In the genomic region with DNA sequence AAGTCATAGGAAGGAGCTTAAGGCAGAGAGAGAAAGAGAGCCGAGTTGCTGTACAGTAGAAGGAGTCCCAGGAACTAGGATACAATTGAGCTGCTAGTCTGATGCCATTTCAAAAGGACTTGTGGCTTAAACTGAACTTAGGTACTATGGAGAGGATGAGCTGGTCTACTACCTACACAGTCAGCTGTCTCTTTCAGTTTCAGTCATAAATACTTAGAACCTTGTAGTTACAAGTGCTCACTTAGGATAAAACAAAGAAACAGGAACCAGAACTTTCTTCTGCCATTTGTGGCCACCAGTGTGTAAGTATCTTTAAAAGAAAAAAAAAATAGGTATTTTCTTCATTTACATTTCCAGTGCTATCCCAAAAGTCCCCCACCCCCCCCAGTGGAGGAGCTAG, we compare ENCODE assay signal across 32 mouse cellular contexts.
"Had no signal": no experiment of that assay in that cellular context is flagged by ENCODE, and none has a peak within 500 bp of the region (broad histone marks: within the 10 kb centered on the region; RNA-seq: fewer than 3 reads in every experiment).

No protein-coding gene starts in this region.

- H3K27me3 ChIP-seq: limb, embryonic 12.5 days; limb, embryonic 13.5 days; limb, embryonic 15.5 days; liver, embryonic 12.5 days; liver, embryonic 13.5 days; liver, embryonic 15.5 days; lung, embryonic 15.5 days; megakaryocyte, embryonic 14.5 days; midbrain, embryonic 12.5 days; midbrain, embryonic 13.5 days; midbrain, embryonic 15.5 days; neural tube, embryonic 12.5 days had no signal

- H3K36me3 ChIP-seq: limb, embryonic 10.5 days; limb, embryonic 12.5 days; limb, embryonic 13.5 days; limb, embryonic 15.5 days; liver, embryonic 12.5 days; liver, embryonic 13.5 days; liver, embryonic 15.5 days; lung, embryonic 15.5 days; midbrain, embryonic 10.5 days; midbrain, embryonic 12.5 days; midbrain, embryonic 13.5 days; midbrain, embryonic 15.5 days; neural tube, embryonic 12.5 days had no signal

- H3K27ac ChIP-seq: limb, embryonic 10.5 days; limb, embryonic 12.5 days; limb, embryonic 13.5 days; limb, embryonic 15.5 days; liver, embryonic 12.5 days; liver, embryonic 13.5 days; liver, embryonic 14.5 days; liver, embryonic 15.5 days; lung, embryonic 15.5 days; macrophage; midbrain, embryonic 10.5 days; midbrain, embryonic 12.5 days; midbrain, embryonic 13.5 days; midbrain, embryonic 15.5 days; neural tube, embryonic 12.5 days had no signal

- H3K4me1 ChIP-seq: limb, embryonic 10.5 days; limb, embryonic 12.5 days; limb, embryonic 13.5 days; limb, embryonic 15.5 days; liver, embryonic 12.5 days; liver, embryonic 13.5 days; liver, embryonic 15.5 days; lung, embryonic 15.5 days; megakaryocyte, embryonic 14.5 days; midbrain, embryonic 10.5 days; midbrain, embryonic 12.5 days; midbrain, embryonic 13.5 days; midbrain, embryonic 15.5 days; neural tube, embryonic 12.5 days had no signal

- ATAC-seq: liver, embryonic 12.5 days; liver, postnatal 0 days; lung, postnatal 0 days; midbrain, embryonic 13.5 days; midbrain, embryonic 15.5 days; midbrain, embryonic 16.5 days had no signal

- H3K4me2 ChIP-seq: limb, embryonic 12.5 days; limb, embryonic 13.5 days; limb, embryonic 15.5 days; liver, embryonic 11.5 days; liver, embryonic 12.5 days; liver, embryonic 13.5 days; liver, embryonic 15.5 days; lung, embryonic 14.5 days; lung, embryonic 15.5 days; midbrain, embryonic 11.5 days; midbrain, embryonic 12.5 days; midbrain, embryonic 13.5 days; midbrain, embryonic 15.5 days; neural tube, embryonic 12.5 days had no signal

- H3K4me3 ChIP-seq: limb, embryonic 10.5 days; limb, embryonic 12.5 days; limb, embryonic 13.5 days; limb, embryonic 15.5 days; liver, embryonic 12.5 days; liver, embryonic 13.5 days; liver, embryonic 15.5 days; lung, embryonic 15.5 days; megakaryocyte, embryonic 14.5 days; midbrain, embryonic 10.5 days; midbrain, embryonic 12.5 days; midbrain, embryonic 13.5 days; midbrain, embryonic 15.5 days; myocyte; neural tube, embryonic 12.5 days had no signal

- DNase-seq: left cerebral cortex, postnatal 4 days; liver; liver, embryonic 13.5 days; liver, postnatal 0 days; lung, adult 18-20 months; lung, adult 2 months; lung, embryonic 14.5 days; lung, postnatal 10 days; lung, postnatal 14 days; lung, postnatal 36 days; lung, postnatal 4 days; midbrain, embryonic 14.5 days had no signal

- H3K9me3 ChIP-seq: limb, embryonic 10.5 days; limb, embryonic 12.5 days; limb, embryonic 13.5 days; limb, embryonic 15.5 days; liver, embryonic 12.5 days; liver, embryonic 13.5 days; liver, embryonic 15.5 days; lung, embryonic 15.5 days; midbrain, embryonic 10.5 days; midbrain, embryonic 12.5 days; midbrain, embryonic 13.5 days; midbrain, embryonic 15.5 days; neural tube, embryonic 12.5 days had no signal

- H3K9ac ChIP-seq: limb, embryonic 12.5 days; limb, embryonic 13.5 days; limb, embryonic 15.5 days; liver, embryonic 12.5 days; liver, embryonic 13.5 days; liver, embryonic 14.5 days; liver, embryonic 15.5 days; liver, postnatal 0 days; lung, embryonic 14.5 days; lung, embryonic 15.5 days; midbrain, embryonic 12.5 days; midbrain, embryonic 13.5 days; midbrain, embryonic 15.5 days; neural tube, embryonic 12.5 days had no signal
